Mouse (Mus musculus) fat pad, adult 2 months (tissue): Measurements from ENCODE around the gene 4931429L15Rik.
A peak's percentile ranks its signal among the peaks of the same experiment; 100 is the strongest.

Source experiments
- DNase-seq: peaks from one replicate; pipeline ENCODE4 v3.0.0-alpha.2; 2011; ENCODE audit warnings: low read depth, low spot score; ENCODE audit errors: extremely low read depth

4931429L15Rik gene

DNA sequence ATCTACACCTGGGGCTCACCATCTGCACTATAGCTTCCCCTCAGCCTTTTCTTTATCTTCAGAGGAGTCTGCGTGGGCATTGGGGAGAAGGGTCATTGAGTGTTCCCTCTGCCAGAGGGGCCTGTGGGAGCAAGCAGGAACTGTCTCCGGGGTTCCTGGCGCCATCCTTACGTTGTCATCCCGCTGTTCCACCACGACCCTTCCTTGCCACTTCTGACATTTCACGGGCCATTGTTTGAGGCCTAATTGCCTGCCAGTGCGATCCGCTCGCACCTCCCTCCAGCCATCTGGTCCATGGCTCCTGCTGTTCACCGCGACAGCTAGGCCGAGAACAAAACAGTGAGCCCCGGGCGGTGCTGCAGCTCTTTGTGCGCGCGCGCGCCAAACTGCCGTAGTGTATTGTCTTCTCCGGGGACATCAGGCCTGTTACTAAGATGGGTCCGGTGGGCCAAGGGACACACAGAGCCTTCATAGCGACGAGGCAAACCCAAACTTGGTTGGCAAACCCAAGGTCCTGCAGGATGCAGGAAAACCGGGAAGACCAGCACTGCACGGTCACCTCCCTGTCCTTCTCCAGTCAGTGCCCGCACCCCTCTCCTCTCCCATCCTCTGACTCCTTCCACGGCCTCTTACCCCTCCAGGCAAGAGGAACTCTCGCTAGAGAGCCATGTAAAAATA, 8.9 kb upstream of the 4931429L15Rik start:
- DNase-seq, result no peak

DNA sequence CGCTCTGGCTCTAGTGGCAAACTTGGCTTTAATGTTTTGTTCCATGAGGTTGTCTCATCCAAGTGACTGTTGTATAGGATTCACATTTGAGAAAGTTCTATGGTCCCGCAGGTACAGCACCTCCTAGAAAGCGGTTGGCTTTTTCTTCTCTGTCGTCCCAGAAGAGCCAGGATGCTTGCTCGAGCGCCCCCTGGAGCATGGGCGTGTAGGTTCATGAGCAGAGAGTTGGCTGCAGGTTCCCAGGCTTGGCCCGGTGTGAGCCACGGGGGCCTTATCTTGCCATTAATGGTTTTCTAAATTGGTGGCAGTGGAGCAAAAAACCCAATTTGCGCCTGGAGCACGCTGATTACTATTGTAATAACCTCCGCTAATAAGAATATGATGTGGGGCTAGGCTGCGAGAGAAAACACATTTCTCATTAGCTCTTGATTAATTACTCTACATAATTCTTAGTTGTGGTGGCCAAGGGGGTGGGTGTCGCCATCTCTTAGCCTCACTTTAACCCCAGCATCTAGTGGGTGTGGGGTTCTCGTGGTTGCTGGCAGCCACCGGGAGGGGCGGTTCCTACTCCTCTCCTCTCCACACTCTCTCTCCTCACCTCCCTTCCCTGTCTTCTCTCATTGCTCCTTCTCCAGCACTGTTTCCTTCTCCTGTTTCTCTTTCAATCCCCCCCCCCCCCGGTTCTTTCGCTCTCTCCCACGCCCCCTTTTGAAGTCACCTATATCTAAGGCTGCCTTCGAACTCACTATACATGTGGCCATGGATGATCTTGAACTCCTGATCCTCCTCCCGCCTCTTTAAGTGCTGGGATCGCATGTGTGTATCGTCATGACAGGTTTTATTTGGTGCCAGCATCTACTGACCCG, 8.2 kb upstream of the 4931429L15Rik start:
- no peak for DNase-seq

DNA sequence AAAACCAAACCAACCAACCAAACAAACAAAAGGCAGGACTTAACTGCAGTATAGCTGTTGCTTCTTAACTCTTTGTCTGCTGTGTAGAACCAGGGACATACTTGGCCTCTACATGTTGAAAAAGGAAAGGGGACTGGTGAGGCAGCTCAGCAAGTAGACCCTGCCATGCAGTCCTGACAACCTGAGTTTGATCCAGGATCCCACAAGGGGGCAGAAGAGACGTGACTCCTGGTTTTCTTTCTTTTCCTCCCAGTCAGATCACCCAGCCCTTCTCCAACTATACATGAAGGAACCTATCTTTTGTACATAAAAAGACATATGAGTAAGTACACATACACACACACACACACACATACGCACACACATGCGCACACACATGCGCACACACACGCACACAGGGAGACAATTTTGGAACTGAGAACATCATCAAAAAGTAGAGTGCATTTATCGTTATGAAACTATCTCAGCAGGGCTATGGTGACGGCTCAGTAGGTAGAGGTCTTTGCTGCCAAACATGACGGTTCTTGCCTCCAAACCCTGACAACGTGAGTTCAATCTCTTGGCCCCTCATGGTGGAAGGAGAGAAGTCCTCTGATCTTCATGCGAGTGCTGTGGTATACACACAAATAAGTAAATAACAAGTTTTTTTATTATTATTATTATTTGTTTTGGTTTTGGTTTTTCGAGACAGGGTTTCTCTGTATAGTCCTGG, 7.1 kb upstream of the 4931429L15Rik start:
- DNase-seq, result no peak

DNA sequence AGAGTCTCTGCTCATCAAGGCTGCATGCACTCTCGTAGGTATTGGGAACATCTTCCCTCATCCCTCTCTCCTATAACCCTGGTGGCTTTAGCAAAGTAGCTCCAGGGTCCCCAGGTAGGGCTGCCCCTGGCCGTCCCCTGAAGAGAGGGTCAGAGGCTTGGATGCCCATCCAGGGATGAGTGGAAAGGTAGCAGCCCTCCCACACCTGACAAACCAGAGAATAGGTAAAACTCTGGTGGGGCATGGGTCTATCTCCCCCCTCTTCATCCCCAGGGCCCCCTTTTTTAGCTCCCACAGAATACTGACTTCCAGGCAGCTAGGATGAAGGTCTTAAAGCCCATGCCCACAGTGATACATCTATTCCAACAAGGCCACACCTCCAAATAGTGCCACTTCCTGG, 675 bp upstream of the 4931429L15Rik start:
- no peak for DNase-seq

DNA sequence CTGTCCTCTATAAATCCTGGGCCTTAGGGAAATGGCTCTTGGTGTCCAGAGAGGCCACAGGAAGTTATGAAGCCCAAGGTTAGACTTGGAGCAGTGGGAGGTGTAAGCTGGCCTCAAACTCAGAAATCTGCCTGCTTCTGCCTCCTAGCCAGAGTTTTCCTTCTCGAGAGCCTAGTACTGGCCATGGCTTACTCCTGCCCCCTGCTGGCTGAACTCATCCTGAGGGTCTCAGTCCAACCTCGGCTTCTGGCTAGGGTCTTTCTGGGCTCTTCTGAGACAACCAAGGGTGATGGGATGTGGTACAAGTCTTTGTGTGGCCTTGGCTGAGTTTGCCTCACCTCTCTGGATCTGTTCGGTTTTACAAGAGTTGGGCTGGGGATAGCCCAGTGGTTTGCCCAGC, 1.8 kb downstream of the 4931429L15Rik start:
- DNase-seq, result no peak

DNA sequence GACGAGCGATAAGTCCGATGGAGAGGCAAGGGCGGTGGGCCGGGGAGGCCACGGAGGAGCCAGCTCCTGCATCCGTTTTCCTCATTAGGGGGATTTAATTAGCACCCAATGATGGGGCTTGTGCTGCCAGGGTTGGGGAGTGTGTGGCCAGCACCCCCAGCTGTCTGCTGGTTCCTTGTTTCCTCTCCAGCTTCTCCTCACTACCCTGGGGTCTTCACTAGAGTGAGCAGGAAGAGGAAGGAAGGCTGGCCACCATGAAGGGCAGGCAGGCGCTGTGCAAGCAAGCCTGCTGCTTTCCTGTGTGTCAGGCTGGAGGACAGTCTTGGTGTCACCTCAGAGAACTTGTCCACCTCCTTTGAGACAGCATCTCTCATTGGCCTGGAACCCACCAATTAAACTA, 2.9 kb downstream of the 4931429L15Rik start:
- DNase-seq, result no peak

DNA sequence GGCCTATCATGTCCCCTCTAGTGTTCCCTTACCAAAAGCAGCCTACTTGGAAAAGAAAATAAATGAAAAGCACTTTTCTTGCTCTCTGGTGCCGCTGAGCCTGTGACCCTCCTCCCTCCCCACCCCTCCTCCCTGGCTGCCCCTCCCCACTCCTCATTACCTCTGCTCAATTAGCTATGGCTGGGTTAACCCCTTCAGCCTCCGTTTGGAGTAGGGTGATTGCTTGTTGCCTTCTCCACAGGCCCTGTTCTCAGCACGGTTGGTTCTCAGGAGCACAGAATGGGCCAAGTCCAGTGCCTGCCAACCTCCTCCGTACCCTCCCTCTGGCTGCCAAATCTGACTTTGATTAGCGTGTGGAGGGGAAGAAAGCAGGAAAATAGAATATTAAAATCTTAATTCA, 3.4 kb downstream of the 4931429L15Rik start:
- no peak for DNase-seq

DNA sequence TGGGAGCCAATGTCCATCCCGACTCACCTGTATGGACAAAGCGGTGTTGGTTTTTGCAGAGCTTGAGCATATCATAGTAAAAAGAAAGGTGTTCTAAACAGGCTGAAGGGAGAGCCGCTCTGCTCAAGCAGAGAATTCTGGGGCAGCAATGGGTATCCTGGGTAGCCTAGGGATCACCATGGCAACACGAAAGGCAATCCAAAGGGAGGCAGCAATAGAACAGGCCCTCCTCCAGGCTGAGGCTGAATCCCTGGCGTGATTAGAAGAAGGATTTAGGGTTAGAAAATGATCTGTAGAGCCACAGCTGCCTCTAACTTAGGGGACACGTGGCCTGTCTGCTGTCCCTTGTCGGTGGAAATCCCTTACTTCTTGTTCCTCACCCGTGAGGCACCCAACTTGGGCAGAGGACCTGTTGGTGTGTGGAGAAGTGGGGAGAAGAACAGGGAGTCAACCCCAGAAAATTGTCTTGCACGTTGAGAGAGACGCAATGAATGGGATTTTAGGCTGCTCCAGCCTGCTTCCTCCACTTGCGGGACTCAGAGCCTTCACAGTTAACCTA, 3.9 kb downstream of the 4931429L15Rik start:
- no peak for DNase-seq

DNA sequence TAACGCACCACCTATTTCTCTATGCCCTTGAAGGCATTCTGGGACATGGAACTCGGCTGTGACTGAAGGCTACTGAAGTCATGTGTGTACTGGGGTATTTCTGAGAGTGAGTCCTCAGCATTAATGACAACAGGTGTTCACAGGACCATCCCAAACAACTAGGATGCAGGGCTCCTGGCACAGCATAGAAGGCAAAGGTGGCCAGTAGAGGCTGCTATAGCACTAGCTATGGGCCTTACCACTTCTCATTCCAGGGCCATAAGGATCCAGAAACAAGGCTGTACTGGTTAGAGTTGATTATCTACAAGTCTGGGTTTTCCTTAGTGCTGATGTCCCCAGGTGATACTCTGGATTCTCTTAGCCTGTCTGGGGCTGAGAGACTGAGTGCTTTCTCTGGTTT, 4.9 kb downstream of the 4931429L15Rik start:
- DNase-seq, result no peak

DNA sequence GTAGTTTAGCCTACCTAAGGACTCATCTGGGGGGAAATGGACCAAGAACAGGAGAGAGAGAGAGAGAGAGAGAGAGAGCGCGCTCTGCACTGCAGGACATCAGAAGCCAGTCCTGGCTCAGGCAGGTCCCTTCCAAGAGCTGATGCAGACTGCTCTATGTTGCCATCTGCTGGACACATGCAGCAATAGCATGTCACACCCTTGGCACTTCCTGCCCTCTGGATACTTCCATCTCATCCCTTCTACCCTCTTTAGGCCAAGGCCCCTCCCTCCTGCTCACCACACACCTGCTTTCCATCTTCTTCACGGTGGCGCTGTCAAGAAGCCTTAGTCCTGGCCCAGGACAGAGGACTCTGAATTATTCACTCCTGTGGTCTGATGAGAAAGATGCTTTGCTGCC, 5.3 kb downstream of the 4931429L15Rik start:
- DNase-seq, result no peak

DNA sequence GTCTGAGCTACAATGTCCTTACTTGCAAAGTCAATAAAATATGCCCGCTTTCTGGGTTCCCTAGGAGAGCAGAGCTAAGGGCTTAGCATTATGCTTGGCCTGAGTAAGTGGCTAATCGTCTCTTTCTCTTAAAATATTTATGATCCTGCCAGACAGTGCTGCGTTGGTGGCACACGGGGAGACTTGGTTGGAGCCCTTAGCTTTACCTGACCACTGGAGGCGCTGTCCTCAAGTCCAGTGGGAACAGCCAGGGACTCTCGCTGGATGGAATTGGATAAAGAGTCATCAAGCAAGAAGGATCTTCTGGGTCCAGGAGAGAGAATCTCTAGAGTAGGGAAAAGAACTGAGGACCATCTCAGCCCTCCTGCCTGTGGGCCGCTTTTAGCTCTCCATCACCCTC, 10.7 kb downstream of the 4931429L15Rik start:
- no peak for DNase-seq

DNA sequence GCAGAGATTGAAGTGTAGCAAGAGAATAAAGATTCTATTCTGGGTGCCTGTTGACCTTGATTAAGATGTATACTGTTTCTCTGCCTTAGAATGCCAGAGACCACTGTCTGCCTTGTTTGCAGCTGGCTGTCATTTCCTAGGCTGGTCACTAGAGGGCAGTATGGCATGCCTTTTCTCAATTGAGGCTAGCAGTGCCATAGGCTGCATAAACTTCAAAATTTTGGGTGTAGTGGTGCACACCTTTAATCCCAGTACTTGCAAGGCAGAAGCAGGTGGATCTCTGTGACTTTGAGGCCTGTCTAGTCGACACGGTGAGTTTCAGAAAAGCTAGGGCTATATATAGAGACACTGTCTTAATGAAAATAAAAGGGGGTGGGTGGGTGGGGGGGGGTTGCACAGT, 17.6 kb downstream of the 4931429L15Rik start:
- no peak for DNase-seq

DNA sequence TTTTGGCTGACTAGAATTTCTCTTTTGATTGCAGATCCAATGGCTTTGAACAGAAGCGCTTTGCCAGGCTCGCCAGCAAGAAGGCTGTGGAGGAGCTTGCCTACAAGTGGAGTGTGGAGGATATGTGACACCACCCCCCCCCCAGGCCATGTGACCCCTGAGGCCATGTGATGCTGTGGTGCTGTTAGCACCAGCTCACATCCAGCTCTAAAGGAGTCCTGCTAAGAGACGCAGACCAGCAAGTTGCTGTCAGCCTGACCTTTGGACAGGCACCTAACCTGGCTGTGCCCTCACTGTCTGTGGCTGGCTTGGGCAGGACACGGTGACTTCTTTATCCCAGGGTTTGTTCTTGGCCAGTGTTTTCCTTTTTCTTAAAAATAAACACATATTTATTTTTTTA, 21.4 kb downstream of the 4931429L15Rik start:
- DNase-seq, result no peak

DNA sequence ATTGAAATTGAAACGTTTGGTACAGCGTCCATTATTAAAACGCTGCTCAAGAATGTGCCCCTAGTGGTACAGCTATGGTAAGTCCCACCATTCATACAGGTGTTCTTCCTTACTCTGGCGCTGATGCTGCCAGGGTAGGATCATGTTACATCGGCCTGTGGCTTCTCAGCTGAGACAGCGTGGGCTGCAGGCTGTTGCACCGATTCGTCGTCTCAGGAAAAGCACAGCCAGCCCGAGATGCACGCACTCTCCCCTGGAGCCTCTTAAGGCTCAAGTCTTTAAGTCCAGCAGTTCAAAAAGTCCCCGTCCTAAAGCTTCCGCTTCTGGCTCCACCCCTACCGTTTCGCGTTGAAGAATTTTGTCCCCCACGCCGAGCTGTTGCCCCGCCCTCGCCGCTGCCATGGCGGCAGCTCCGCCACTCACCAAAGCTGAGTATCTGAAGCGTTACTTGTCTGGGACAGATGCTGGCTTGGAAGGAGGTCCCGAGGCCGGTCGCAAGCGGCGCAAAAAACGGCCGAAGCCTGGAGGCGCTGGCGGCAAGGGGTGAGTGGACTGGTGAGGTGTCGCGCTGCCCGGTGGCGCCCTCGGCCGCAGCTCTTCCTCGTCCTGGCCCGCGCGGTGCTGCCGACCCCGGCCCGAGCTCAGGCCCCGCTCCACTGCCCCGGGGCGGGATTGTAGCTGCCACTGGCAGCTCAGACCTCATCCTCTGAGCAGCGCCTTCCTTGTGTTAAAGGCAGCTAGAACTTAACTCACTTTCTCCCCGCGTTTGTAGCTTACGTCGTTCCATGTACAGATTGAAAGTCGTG, 37.0 kb downstream of the 4931429L15Rik start, which contains the start of gene Bud13:
TSS of gene Bud13 (plus strand) at position 378 of the 806 bp plus-strand sequence.
- peak; percentile 37 for DNase-seq

DNA sequence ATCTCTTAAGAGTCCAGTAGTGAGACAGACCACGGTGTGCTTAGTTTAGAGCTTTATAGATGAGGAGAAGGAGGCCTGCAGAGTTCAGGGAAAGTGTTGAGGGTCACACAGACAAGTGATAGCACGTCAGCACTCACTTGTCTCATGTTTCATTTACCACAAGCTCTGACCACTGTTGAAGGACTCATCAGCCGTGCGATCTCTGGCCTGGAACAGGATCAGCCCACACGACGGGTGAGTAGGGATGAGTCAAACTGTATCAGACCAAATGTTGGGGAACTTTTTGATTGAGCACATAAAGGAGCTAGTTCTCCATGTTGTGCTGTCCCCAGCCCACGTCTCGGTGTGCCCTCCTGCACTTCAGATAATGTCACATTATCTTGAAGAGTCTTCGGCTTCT, 45.3 kb downstream of the 4931429L15Rik start:
- DNase-seq, result no peak

DNA sequence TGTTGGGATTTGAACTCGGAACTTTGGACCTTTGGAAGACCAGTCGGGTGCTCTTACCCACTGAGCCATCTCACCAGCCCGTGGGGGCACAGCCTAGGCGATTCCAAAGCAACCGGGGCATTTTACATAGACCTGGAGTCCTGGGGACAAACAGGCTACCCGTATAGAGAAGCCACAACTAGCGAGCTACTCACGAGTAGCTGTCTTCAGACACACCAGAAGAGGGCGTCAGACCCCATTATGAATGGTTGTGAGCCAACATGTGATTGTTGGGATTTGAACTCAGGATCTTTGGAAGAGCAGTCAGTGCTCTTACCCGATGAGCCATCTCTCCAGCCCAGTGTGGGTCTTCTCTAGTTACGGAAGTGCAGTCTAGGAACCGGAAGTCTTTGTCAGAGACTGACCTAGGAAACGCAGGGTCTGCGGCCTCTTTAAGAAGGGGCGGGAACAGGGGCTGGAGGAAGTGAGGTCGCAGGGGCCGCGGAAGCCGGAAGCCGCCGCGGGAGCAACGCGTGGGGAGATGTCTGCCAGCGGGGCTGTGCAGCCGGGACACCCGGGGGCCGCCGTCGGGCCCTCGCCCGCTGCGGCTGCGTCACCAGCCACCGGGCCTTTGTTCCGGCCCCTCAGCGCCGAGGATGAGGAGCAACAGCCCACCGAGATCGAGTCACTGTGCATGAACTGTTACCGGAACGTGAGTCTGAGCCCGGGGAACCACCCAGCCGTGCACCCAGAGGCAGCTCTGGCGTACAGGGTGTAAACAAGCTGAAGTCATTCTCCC, 46.9 kb downstream of the 4931429L15Rik start, which contains the start of gene Zpr1:
TSS of gene Zpr1 (plus strand) at position 388 of the 778 bp plus-strand sequence.
- peak; percentile 37 for DNase-seq

DNA sequence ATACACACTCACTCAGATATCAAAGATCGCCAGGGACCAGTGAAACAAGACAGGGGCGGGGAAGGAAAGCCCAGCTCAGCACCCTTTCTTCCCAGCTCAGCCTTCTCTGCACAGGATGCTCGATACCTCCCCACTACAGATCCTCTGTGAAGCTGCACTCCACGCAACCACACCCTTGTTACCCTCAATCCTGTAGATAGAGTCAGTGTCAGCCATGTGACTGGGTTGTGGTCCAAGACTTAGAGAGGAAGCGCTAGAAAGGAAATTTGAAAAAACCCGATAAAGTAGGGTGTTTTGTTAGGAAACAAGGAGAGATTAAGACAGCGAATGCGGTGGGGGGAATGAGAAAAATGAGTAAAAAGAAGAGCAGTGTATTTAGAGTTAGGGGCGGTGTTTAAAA, 47.7 kb downstream of the 4931429L15Rik start:
- DNase-seq, result no peak

DNA sequence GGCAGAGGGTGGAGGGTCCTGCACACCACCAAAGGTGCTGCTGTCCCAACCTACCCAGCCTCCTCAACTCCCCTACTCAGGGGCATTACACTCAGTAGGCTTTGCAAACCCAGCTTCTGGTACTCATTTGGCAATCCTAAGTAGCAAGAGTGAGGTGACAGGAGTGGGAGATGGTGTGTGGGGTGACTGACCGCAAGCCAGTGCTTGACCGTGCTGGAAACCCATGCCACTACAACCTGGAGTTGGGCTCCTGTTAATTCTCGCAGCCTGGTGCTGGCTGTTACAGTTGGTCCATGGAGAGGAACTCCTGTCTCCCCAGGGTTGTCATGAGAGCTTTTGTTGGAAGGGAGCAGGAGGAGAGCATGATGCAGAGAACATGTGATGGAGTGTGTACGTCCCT, 49.0 kb downstream of the 4931429L15Rik start:
- DNase-seq, result no peak

DNA sequence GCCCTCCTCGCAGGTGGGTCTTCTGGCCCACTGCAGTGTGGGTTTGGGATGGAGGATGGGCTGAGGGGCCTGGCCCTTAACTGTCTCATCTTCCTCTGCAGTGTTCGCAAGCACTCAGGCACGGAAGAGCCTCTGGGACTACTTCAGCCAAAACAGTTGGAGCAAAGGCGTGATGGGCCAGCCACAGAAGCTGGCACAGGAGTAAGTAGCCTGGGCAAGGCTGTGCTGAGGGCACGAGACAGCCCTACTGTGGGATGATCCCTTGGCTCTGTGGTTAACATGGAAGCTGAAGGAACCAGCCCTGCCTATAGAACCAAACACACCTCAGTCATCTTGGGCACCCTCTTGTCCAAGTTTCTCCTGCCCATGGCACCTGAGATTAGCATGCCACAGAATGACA, 50.7 kb downstream of the 4931429L15Rik start:
- DNase-seq, result no peak
